Mouse (Mus musculus) adrenal gland, postnatal 10 days (tissue): ENCODE measurements around the gene Gm9844. TPM values are rescaled to one million over a fixed set of nuclear protein-coding genes. Genes with fewer than 3 reads are reported as not detected.
"Not testable (repeated sequence)": the region's sequence is repeated elsewhere in the genome, so short reads cannot be mapped to it uniquely, and the experiment has no call there.

ENCODE experiments used
- DNase-seq: peaks from one replicate; pipeline ENCODE4 v3.0.0; 2021; ENCODE audit warnings: mixed read lengths
- total RNA-seq, 2 experiments: library from RNA; stranded (reverse); gene quantifications; 2 replicates each; pipeline ENCODE4 v1.2.3; 2021

The Gm9844 gene
- total RNA-seq, 2 experiments from 2014 or later: 2.6 TPM; not detected in 1

GRCm38 (mm10) chr7:24869532-24870165 is 7.6 kb downstream of the Gm9844 start, which contains the start of the genes Lypd4 and Dmrtc2:
Gene Lypd4, minus strand, starts transcription at chr7:24869941.
Gene Dmrtc2, plus strand, starts transcription at chr7:24870057.
- DNase-seq: no peak

DNA sequence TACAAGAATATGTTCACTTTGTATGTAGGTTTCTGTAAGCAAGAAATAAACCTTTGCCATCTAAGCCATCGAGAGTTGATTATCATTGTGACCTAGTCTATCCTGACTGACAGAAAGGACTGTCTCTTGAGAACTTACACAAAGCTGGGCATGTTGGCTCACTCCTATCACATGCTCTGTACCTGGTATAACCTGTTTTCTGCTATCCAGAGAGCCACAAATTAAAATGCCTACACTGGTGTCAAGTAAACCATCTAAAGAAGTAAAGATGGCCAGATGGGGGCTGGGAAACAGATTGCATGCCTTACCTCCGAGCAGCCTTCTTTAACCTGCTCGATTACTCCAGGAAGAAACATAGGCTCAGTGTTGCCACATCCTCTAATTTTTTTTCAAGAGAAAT is 15.6 kb downstream of the Gm9844 start:
- no peak for DNase-seq

DNA sequence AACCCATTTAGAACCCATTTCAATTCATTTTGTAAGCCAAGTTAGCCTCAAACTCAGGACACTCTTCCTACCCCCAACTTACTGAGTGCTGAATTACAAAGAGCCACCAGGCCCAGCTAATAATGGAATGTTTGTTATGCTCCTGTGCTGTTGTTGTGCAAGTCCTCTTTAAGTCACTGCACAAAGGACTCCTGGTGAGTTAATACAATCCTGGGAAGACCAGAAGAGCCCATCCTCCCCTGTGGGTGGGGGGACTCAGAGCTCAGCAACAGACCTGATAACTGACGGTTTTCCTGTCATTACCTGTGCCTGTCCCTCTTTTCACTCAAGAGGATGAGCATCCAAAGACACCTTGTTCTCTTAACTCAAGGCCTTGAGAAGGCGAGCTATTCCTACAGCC is 17.6 kb downstream of the Gm9844 start:
- DNase-seq: no peak

GRCm38 (mm10) chr7:24882416-24883199 is 20.6 kb downstream of the Gm9844 start:
- DNase-seq: peak; percentile 49

GRCm38 (mm10) chr7:24883896-24884692 is 22.1 kb downstream of the Gm9844 start, which contains the start of gene Rps19:
Gene Rps19, plus strand, starts transcription at chr7:24884371.
- DNase-seq: peak; percentile 99

DNA sequence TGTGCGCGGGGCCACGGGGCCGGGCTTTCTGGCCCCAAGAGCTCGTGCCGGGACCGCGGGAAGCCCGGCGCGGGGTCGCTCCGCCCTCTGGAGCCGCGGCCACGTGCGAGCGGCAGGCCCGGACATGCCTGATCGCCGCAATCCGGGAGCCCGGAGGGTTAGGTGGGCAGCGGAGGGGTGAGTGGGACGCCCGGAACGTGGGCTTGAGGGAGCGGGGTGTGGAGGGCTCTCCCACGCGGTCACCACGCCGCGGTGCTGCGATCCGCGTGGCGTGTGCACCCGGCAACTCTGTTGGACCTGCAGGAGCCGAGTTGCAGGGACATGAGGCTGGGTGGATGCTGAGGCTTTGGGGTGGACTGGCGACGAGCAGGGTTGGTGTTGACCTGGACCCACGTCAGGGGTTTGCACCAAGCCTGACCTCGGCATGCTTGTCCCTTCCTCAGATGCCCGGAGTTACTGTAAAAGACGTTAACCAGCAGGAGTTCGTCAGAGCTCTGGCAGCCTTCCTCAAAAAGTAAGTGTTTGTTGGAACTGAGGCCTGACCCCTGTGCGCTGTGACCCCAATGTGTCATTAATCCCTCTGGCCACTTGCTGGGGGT is 22.8 kb downstream of the Gm9844 start:
- no peak for DNase-seq

GRCm38 (mm10) chr7:24885468-24886307 is 23.7 kb downstream of the Gm9844 start:
- no peak for DNase-seq

DNA sequence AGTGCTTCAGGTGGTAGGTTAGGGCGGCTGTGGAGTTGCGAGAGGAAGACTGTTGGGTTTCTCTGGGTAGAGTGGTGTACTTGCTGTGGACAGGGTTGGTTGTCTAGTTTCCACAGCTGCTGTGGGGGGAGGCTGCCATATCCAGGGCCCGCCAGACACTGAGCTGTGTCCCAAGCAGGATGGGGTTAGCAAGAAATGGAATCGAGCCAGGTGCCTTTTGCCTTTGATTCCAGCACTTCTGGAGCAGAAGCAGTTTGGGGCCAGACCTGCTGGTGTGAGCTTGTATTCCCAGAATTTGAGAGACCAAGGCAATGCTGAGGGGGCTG is 24.3 kb downstream of the Gm9844 start:
- peak; percentile 66 for DNase-seq

- DNase-seq: no peak
Measured at GRCm38 (mm10) chr7:24887096-24887495, 25.1 kb downstream of the Gm9844 start.

GRCm38 (mm10) chr7:24889431-24890220 is 27.6 kb downstream of the Gm9844 start:
- no peak for DNase-seq

DNA sequence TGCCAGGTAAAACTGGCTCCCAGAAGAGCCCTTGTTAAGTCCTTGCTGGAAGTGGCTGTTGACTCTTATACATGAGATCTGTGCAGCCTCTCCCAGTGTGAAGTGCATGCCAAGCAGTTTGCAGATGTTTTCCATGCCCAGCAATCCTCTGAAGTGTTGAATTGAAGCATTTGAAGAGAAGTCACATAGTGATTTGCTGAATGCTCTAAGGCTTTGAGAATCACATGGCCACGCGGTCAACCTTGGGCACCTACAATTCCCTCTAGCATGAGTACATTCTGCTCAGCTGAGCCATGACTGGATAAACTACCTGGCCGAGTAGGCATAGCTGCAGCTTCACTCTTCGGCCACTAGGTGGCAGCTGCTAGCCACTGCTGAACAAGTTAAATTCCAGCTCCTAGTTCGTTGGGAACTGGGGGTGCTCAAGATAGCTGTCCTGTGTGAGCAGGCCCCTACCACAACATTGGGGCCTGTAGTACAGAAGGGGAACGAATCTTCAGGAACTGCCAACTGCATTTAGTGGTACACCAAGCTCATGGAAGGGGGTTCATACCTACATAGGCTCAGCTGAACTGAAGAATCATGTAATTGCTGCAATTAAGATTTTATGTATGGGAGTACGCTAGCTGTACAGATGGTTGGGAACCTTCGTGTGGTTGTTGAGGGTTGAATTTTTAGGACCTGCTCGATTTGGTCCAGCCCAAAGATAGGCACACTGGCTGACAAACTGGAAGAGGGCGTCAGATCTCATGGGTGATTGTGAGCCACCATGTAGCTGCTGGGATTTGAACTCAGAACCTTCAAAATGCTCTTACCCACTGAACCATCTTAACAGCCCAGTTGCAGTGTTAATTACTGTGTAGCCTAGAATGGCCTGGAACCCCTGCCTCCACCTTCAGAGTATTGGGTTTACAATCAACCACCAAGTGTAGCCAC is 28.5 kb downstream of the Gm9844 start:
- peak; percentile 83 for DNase-seq

DNA sequence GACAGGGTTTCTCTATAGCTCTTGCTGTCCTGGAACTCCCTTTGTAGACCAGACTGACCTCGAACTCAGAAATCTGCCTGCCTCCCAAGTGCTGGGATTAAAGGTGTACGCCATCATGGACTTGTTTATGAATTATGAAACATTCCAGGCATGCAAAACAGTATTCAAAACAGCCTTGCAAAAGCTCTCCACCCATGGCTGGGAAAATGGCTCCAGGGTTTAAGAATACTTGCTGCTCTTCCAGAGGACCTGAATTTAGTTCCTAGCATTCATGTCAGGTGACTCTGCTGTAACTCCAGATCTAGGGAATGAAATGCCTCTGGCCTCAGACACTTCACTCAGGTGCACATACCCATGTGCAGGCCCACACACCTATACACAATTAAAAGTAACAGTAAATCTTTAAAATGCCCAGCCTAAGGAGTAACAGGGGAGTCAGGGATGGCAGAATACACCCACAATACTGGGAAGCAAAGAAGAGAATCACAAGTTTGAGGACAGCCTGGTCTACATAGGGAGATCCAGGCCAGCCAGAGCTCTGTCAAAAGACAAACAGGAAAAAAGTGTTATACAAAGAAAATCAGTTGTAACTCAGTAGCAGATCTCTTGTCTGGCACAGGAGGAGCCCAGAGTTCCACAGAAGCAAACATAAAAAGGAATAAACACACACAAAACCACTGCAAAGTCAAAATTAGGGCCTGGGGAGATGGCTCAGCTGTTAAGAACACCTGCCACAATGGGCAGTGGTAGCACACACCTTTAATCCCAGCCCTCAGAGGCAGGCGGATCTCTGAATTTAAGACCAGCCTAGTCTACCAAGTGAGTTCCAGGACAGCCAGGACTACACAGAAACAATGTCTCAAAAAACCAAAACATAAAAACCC is 29.5 kb downstream of the Gm9844 start:
- no peak for DNase-seq

DNA sequence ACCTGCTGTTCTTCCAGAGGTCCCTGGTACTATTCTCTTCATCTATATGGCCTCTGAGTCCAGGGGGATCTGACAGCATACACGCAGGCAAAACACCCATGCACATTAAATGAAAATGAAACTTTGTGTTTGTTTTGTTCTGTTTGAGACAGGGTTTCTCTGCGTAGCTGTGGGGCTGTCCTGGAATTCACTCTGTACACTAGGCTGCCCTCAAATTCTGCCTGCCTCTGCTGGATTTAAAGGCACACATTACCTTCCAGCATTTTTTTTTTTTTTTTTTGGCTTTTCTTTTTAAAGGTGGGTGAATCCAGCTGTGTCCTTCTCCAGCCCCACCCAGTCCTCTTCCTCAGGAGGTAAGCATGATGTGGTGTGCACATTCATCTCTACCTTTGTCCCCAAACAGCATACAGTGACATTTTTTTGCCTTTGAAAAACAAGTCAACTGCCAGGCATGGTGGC is 30.1 kb downstream of the Gm9844 start:
- DNase-seq: no peak

GRCm38 (mm10) chr7:24895749-24896148 is 33.7 kb downstream of the Gm9844 start:
- DNase-seq: not testable (repeated sequence)

- DNase-seq: no peak
Measured at GRCm38 (mm10) chr7:24896269-24896668, 34.3 kb downstream of the Gm9844 start.

- no peak for DNase-seq
Measured at GRCm38 (mm10) chr7:24897224-24897623, 35.2 kb downstream of the Gm9844 start, which contains the start of gene Cd79a. Gene Cd79a, plus strand, starts transcription at chr7:24897381.

DNA sequence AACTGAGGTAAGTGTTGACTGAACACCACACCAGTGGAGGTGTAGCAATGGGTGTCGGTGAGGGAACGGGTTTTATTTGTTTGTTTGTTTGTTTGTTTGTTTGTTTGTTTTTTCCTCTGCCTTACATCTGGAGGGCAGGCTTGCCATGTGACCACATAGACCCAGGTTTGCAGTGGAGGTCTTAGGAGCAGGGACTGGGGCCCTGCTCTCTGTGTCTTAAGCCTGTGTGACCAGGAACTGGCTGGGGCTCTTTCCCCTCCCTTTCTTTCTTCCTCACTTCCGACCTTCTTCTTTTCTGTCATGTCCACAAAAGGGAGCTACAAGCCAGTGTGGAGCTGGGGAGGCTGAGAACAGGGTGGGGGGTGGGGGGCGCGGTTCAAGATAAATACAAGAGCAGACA is 35.9 kb downstream of the Gm9844 start:
- DNase-seq: no peak

DNA sequence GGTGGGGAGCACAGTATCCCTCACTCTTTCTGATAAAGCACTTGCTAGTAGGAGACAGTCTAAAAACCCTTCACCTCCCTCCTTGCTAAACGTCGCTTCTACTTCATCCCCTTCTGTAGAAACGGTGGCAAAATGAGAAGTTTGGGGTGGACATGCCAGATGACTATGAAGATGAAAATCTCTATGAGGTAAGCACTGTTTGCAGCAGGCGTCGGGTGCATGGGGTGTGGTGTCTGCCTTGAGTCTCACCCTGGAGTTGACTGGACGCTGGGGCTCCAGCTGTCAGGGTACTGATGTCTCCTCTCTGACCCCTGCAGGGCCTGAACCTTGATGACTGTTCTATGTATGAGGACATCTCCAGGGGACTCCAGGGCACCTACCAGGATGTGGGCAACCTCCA is 39.1 kb downstream of the Gm9844 start:
- no peak for DNase-seq
